Mouse (Mus musculus) adrenal gland, postnatal 25 days (tissue): ENCODE measurements around the gene Kcnk4. TPM values are rescaled to one million over a fixed set of nuclear protein-coding genes. Genes with fewer than 3 reads are reported as not detected.

ENCODE experiments used
- DNase-seq: peaks from one replicate; pipeline ENCODE4 v3.0.0; 2021; ENCODE audit warnings: mixed read lengths
- microRNA-seq, 2 experiments: library from miRNA; unstranded; fragments of <30 nt; microRNA quantifications; one replicate each; pipeline ENCODE4 v1.2.0; 2021
- total RNA-seq: library from RNA; stranded (reverse); gene quantifications from 2 replicates; pipeline ENCODE4 v1.2.3, GENCODE M21; 2021

Kcnk4 gene
- total RNA-seq, 1 experiment from 2014 or later = 0.12 TPM

DNA sequence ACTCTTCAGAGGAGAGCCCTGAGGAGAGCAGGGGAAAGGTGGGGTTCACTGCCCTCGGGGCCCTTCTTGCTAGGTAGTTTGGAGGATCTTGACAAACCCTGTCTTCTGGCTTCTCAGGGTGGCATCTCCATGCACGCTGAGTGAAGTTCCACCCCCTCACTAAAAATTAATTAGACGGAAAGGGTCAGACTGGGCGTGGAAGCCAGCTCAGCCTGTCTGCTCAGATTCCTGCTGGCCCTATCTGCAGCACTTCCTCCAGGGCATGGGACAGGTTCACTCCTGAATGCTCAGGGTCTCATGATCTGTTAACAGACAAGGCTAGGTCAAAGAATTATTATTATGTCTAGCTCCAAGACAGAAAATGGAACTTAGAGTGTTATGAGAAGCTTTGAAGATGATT is 41.8 kb downstream of the Kcnk4 start:
- no peak for DNase-seq

DNA sequence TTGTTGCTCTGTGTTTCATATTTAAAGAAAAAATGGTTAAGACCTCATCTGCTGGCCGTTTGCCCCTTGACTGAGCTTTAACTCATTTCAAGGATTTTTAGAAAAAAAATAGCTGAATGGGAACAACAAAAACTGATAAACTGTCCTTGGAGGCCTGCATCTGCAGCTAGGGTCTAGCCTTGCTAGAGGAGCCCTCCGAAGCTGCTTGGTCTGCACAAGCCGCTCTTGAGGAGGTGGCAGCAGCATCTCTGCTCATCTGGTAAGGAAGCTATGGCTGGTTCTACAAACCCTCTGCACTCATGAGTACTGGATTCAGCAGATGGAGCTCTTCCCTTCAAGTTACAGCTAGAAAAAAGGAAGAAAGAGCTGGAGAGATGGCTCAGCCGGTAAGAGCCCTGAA is 56.4 kb downstream of the Kcnk4 start:
- DNase-seq = no peak

DNA sequence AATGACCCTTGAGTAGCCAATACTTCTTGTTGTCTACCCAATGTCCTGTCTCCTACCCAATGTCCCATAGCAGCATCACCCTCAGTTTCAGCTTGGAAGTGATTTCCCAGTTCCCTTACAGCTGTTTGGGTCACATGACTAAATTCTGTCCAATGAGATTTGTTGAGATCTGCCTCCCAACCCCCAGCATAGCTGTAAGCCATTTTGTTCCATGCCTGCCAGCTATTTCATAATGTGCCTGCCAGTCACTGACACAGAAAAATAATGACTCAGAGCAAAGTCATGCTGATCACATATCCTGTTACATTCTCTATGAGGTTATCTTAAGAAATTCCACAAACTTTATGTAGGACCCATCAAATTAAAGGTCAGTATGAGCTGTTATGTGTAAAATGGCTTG is 57.5 kb downstream of the Kcnk4 start:
- DNase-seq = no peak

DNA sequence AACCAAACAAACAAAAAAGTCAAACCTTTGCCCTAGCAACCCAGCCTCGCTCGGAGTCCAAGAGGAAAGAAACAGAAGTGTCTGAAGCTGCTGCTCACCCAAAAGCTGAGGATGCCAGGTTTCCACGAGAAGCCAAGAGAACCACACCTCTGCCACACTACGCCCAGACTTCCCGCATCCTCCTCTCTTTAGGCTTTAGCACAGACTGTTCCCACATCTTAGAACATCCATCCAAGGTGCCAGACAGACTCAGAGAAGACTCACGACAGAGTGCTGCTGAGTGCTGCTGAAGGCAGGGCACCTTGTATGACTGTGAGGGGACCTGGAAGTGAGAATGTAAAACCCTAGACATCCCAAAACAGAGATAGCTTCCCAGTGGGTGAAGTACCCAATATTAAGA is 58.5 kb downstream of the Kcnk4 start:
- DNase-seq = no peak

DNA sequence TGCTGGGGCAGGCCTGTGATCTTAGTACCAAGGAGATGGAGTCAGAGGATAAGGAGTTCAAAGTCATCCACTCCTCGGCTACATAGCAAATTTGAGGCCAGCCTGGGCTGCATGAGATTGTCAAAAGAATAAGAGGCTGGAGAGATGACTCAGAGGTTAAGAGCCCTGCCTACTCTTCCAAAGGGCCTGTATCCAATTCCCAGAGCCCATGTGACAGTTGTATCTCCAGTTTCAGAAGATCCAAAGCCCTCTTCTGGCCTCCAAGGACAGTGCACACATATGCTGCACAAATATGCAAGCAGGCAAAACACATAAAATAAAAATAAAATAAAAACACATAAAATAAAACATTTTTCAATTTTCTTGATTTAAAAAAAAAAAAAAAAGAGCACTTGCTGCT is 60.1 kb downstream of the Kcnk4 start:
- no peak for DNase-seq

Small RNA genes within 50 kb of the gene (microRNA-seq; reads per million reads assigned to microRNA genes)
- gene Mir6990 = 0.69 to 1.4 reads per million in 2 experiments

Other genes starting within 250 kb of the Kcnk4 start
- 25.9 and 38.6 TPM in 2 replicates for gene Rps6ka4, start 93.9 kb downstream of the Kcnk4 start, total RNA-seq
- 0.62 and 1.1 TPM in 2 replicates for gene Ccdc88b, start 76.3 kb downstream of the Kcnk4 start, total RNA-seq
- gene Trmt112, start 24.8 kb downstream of the Kcnk4 start, total RNA-seq = 95.2 and 108 TPM in 2 replicates
- 196 and 278 TPM in 2 replicates for gene Prdx5, start 24.4 kb downstream of the Kcnk4 start, total RNA-seq
- gene Esrra, start 12.7 kb downstream of the Kcnk4 start, total RNA-seq = 44.2 and 44.6 TPM in 2 replicates
- not detected in 2 replicates for gene Catsperz, start 9.1 kb downstream of the Kcnk4 start, total RNA-seq
- gene Bad, start 7.3 kb upstream of the Kcnk4 start, total RNA-seq = 44.1 and 53.7 TPM in 2 replicates
- gene Gpr137, start 8.0 kb upstream of the Kcnk4 start, total RNA-seq = 48.7 and 54.8 TPM in 2 replicates
- gene Ppp1r14b, start 40.5 kb upstream of the Kcnk4 start, total RNA-seq = 140 and 178 TPM in 2 replicates
- gene Plcb3, start 42.0 kb upstream of the Kcnk4 start, total RNA-seq = 49.1 and 59.8 TPM in 2 replicates
- 102 and 139 TPM in 2 replicates for gene Fkbp2, start 46.0 kb upstream of the Kcnk4 start, total RNA-seq
- gene Vegfb, start 53.1 kb upstream of the Kcnk4 start, total RNA-seq = 86.0 and 90.9 TPM in 2 replicates
- gene Dnajc4, start 58.1 kb upstream of the Kcnk4 start, total RNA-seq = 46.9 and 50.3 TPM in 2 replicates
- 35.9 and 50.6 TPM in 2 replicates for gene Nudt22, start 61.6 kb upstream of the Kcnk4 start, total RNA-seq
- gene Trpt1, start 61.6 kb upstream of the Kcnk4 start, total RNA-seq = 15.9 and 19.5 TPM in 2 replicates
- gene Fermt3, start 85.0 kb upstream of the Kcnk4 start, total RNA-seq = 4.2 and 4.4 TPM in 2 replicates
- 158 and 239 TPM in 2 replicates for gene Stip1, start 105.5 kb upstream of the Kcnk4 start, total RNA-seq
- 42.7 and 52.1 TPM in 2 replicates for gene Macrod1, start 122.3 kb upstream of the Kcnk4 start, total RNA-seq
- gene Flrt1, start 171.2 kb upstream of the Kcnk4 start, total RNA-seq = 1.6 and 2.0 TPM in 2 replicates